Mouse (Mus musculus): Measurements from ENCODE around the gene Aloxe3.
A peak's percentile ranks its signal among the peaks of the same experiment; 100 is the strongest.

Aloxe3 gene

GRCm38 (mm10) chr11:69180120-69180519, 54.4 kb downstream of the Aloxe3 start:
- no peak for DNase-seq (ENCODE audit: low read depth)

GRCm38 (mm10) chr11:69185031-69185430, 59.3 kb downstream of the Aloxe3 start:
- no peak for DNase-seq (ENCODE audit: low read depth)

GRCm38 (mm10) chr11:69185936-69186335, 60.2 kb downstream of the Aloxe3 start:
- DNase-seq (ENCODE audit: low read depth): no peak

GRCm38 (mm10) chr11:69192840-69193239, 67.1 kb downstream of the Aloxe3 start:
- DNase-seq (ENCODE audit: low read depth): peak; percentile 14

DNA sequence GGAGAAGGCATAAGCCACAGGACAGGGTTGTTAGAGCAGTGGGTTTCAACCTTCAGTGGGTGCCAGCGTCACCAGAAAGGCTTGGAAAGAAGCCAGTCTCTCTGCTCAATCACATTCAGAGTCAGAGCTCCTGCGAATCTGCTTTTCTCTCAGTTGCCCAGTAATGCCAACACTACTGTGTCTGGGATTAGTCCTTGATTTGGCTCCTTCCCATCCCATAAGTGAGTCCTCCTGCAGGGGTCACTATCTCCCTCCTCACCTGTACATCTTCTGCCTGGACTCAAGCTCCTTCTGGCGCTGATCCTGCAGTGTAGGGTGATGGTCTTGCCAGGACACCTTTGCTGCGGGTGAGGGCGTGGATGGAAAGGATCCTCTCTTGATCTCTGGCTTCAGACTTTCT, 71.1 kb downstream of the Aloxe3 start:
- DNase-seq (ENCODE audit: low read depth): no peak

DNA sequence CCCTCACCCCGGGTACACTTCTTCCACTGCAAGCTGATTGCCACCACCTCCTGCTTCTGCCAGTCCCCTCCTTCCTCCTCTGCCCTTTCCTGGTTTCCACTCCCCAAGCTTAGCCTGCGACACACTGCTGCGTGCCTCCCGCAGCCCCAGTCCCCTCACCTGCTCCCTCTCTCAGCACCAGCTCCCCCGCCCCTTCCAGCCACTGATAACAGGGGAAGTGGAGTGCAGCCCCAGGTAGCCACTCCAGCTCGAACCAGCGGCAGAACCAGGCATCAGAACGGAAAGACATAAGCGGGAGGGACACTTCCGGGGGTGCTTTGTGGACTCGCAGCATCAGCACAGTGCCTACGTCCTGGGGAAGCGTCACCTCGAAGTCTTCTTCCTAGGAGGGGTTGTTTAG, 71.5 kb downstream of the Aloxe3 start:
- DNase-seq (ENCODE audit: low read depth): no peak

GRCm38 (mm10) chr11:69197743-69198142, 72.0 kb downstream of the Aloxe3 start, which contains the start of gene Alox8:
Gene Alox8, minus strand, starts transcription at chr11:69197843.
- DNase-seq (ENCODE audit: low read depth): no peak

All from fibroblast of lung, adult 2 months (primary cell).